Comparison of ENCODE assay signal across 10 mouse cellular contexts in genomic region chr3:127705139-127705514, GRCm38 (mm10).
A peak's percentile ranks its signal among the peaks of the same experiment; 100 is the strongest.
DNase-seq lines count a peak whose midpoint lies in the region; ATAC-seq lines count a peak whose summit lies in the region.
"Had no signal": no experiment of that assay in that cellular context is flagged by ENCODE, and none has a peak within 500 bp of the region (broad histone marks: within the 10 kb centered on the region; RNA-seq: fewer than 3 reads in every experiment).

No protein-coding gene starts in this region.

- H3K4me1 ChIP-seq in heart, embryonic 14.5 days (ENCODE audit: control insufficient read depth in 2 of 2, insufficient read depth in 2 of 2, low read length in 2 of 2): peaks cover 0 to 2% of the 10 kb centered on the region in 2 experiments; a peak in 1 of 4 replicates
- peaks cover 21% of the 10 kb centered on the region for H3K4me1 ChIP-seq in embryonic facial prominence, embryonic 10.5 days
- peaks cover 6% of the 10 kb centered on the region; the same call in 1 of the 2 replicates for H3K4me1 ChIP-seq in hindbrain, embryonic 11.5 days (replicated peaks; ENCODE audit: control insufficient read depth, insufficient read depth, low read length)
- H3K4me1 ChIP-seq in midbrain, embryonic 11.5 days (ENCODE audit: control insufficient read depth, insufficient read depth, low read length): peaks cover 4% of the 10 kb centered on the region; the same call in 1 of the 2 replicates

- WGBS in heart, embryonic 14.5 days: 73% methylated on average over 11 of the region's 11 CpGs
- WGBS in embryonic facial prominence, embryonic 10.5 days: 66% methylated on average over 11 of the region's 11 CpGs
- 66% methylated on average over 11 of the region's 11 CpGs for WGBS in hindbrain, embryonic 11.5 days
- 68% methylated on average over 11 of the region's 11 CpGs for WGBS in midbrain, embryonic 11.5 days

- H3K4me3 ChIP-seq in heart, embryonic 14.5 days (ENCODE audit: control insufficient read depth in 1 of 2, insufficient read depth in 1 of 2, low read depth in 1 of 2, low read length in 2 of 2): peak overlapping the region; percentile 20 to 32; a peak in 2 of 4 replicates
- peak overlapping the region; percentile 47 for H3K4me3 ChIP-seq in embryonic facial prominence, embryonic 10.5 days
- H3K4me3 ChIP-seq in hindbrain, embryonic 11.5 days (ENCODE audit: low read depth, low read length): no peak overlapping the region
- 0 out of 2 replicates have a peak overlapping the region, but pooled peaks have one; percentile 1 for H3K4me3 ChIP-seq in midbrain, embryonic 11.5 days (ENCODE audit: low read depth, low read length)

- H3K9me3 ChIP-seq in heart, embryonic 14.5 days (ENCODE audit: control insufficient read depth, low read length): no peaks in the 10 kb centered on the region
- H3K9me3 ChIP-seq in embryonic facial prominence, embryonic 10.5 days: no peaks in the 10 kb centered on the region
- no peaks in the 10 kb centered on the region for H3K9me3 ChIP-seq in hindbrain, embryonic 11.5 days (ENCODE audit: control insufficient read depth, low read length)
- H3K9me3 ChIP-seq in midbrain, embryonic 11.5 days (ENCODE audit: control insufficient read depth, low read length): no peaks in the 10 kb centered on the region; the same call in 1 of the 2 replicates

- ATAC-seq in heart, embryonic 14.5 days (ENCODE audit: insufficient number of reproducible peaks, insufficient read depth, low FRiP score, low read depth): no peak
- ATAC-seq in hindbrain, embryonic 11.5 days (ENCODE audit: low FRiP score): no peak; the same call in 1 of the 2 replicates
- ATAC-seq in midbrain, embryonic 11.5 days (ENCODE audit: low FRiP score): no peak
- no peak for ATAC-seq in erythroblast, adult 5-6 weeks (replicated peaks; ENCODE audit: low FRiP score, poor library complexity, severe bottlenecking)

- H3K27me3 ChIP-seq in heart, embryonic 14.5 days (ENCODE audit: control insufficient read depth, insufficient read depth, low read length): no peaks in the 10 kb centered on the region
- peaks cover 86% of the 10 kb centered on the region for H3K27me3 ChIP-seq in embryonic facial prominence, embryonic 10.5 days (replicated peaks; ENCODE audit: low read depth, poor library complexity, severe bottlenecking)
- 0 out of 2 replicates have a peak, but pooled peaks cover 2% of the 10 kb centered on the region for H3K27me3 ChIP-seq in hindbrain, embryonic 11.5 days (ENCODE audit: control insufficient read depth, insufficient read depth, low read length)
- no peaks in the 10 kb centered on the region; the same call in 1 of the 2 replicates for H3K27me3 ChIP-seq in midbrain, embryonic 11.5 days (ENCODE audit: control insufficient read depth, insufficient read depth, low read length)

- H3K9ac ChIP-seq in heart, embryonic 14.5 days (ENCODE audit: low read length): no peak overlapping the region
- no peak overlapping the region for H3K9ac ChIP-seq in hindbrain, embryonic 11.5 days (ENCODE audit: low read depth, low read length)
- no peak overlapping the region for H3K9ac ChIP-seq in midbrain, embryonic 11.5 days (ENCODE audit: low read length)

- H3K36me3 ChIP-seq in heart, embryonic 14.5 days (ENCODE audit: control insufficient read depth, insufficient read depth, low read length): no peaks in the 10 kb centered on the region
- H3K36me3 ChIP-seq in embryonic facial prominence, embryonic 10.5 days (replicated peaks): no peaks in the 10 kb centered on the region
- no peaks in the 10 kb centered on the region for H3K36me3 ChIP-seq in hindbrain, embryonic 11.5 days (ENCODE audit: control insufficient read depth, insufficient read depth, low read length)
- no peaks in the 10 kb centered on the region for H3K36me3 ChIP-seq in midbrain, embryonic 11.5 days (ENCODE audit: control insufficient read depth, insufficient read depth, low read length)

- H3K27ac ChIP-seq in heart, embryonic 14.5 days (replicated peaks in 1 of 2; ENCODE audit: control insufficient read depth in 1 of 2, insufficient read depth in 1 of 2, low read depth in 2 of 2, low read length in 2 of 2): no peak overlapping the region
- H3K27ac ChIP-seq in embryonic facial prominence, embryonic 10.5 days (replicated peaks): peak overlapping the region; percentile 37
- H3K27ac ChIP-seq in hindbrain, embryonic 11.5 days (ENCODE audit: low read depth, low read length): no peak overlapping the region
- peak overlapping the region; percentile 35; the same call in 1 of the 2 replicates for H3K27ac ChIP-seq in midbrain, embryonic 11.5 days (ENCODE audit: low read depth, low read length)
- H3K27ac ChIP-seq: left cerebral cortex, adult 2 months had no signal

- intact Hi-C loops in heart, postnatal 25 days (cut with DNase I): no loop called here
- intact Hi-C loops in left cerebral cortex, postnatal 36 days (cut with DNase I): loop anchor here (5.0 kb wide), 1 partner anchor 73 kb away; the partner anchor contains the start of gene Neurog2

- DNase-seq in heart, postnatal 25 days (ENCODE audit: low spot score): no peak
- DNase-seq in embryonic facial prominence, embryonic 10.5 days (ENCODE audit: low spot score): no peak
- DNase-seq in hindbrain, embryonic 11.5 days (ENCODE audit: low spot score): no peak
- no peak for DNase-seq in midbrain, embryonic 11.5 days (ENCODE audit: low spot score, missing footprints)
- DNase-seq in left cerebral cortex, postnatal 36 days (ENCODE audit: low spot score in 2 of 2): no peak
- no peak for DNase-seq in adipocyte (ENCODE audit: low spot score)
- DNase-seq: cerebellum, adult 18-20 months had no signal

- peak overlapping the region; percentile 61 for H3K4me2 ChIP-seq in heart, embryonic 14.5 days (ENCODE audit: low read length)
- peak overlapping the region; percentile 44 for H3K4me2 ChIP-seq in hindbrain, embryonic 11.5 days (replicated peaks; ENCODE audit: low read depth, low read length)
- peak overlapping the region; percentile 33 for H3K4me2 ChIP-seq in midbrain, embryonic 11.5 days

Comparison
In these comparisons a context has a peak if more than half of its experiments do, and no peak if none do; other contexts are left out.
1. H3K27ac ChIP-seq: peak in embryonic facial prominence, embryonic 10.5 days (single experiment) and midbrain, embryonic 11.5 days (single experiment); none in heart, embryonic 14.5 days (0 of 2) and hindbrain, embryonic 11.5 days (single experiment).
2. Peak in every context shown above with its lines, with median percentiles within 50 percentile points of each other: H3K4me2 ChIP-seq.